Mouse (Mus musculus) CH12.LX (cell line): ENCODE results near the gene Cdca7.

Experiments used
- CTCF ChIP-seq, 2 experiments: IDR thresholded peaks in 1 of 2; conservative IDR thresholded peaks in 1 of 2; 2 replicates each; pipeline ENCODE4 v1.5.1; 2011 to 2012; ENCODE audit warnings: low read depth in 2 of 2, low read length in 2 of 2, improper control_type of control experiment in 1 of 2, inconsistent platforms in 1 of 2, mild to moderate bottlenecking in 1 of 2, moderate library complexity in 1 of 2
- EP300 ChIP-seq: IDR thresholded peaks from 2 replicates; pipeline ENCODE4 v1.6.1; 2011; ENCODE audit warnings: low read length, improper control_type of control experiment
- ETS1 ChIP-seq: conservative IDR thresholded peaks from 2 replicates; pipeline ENCODE4 v1.6.1; 2012; ENCODE audit warnings: low read depth, mild to moderate bottlenecking, inconsistent platforms, low read length, improper control_type of control experiment, moderate library complexity
- KAT2A ChIP-seq: IDR thresholded peaks from 2 replicates; pipeline ENCODE4 v1.6.1; 2012; ENCODE audit warnings: low read length, improper control_type of control experiment, inconsistent platforms; ENCODE audit not compliant: insufficient replicate concordance
- MXI1 ChIP-seq: IDR thresholded peaks from 2 replicates; pipeline ENCODE4 v1.6.1; 2011; ENCODE audit warnings: mild to moderate bottlenecking, low read depth, low read length, improper control_type of control experiment
- MYC ChIP-seq: IDR thresholded peaks from 2 replicates; pipeline ENCODE4 v1.6.1; 2011; ENCODE audit warnings: low read depth, mild to moderate bottlenecking, improper control_type of control experiment, low read length
- POLR2A ChIP-seq: IDR thresholded peaks from 2 replicates; pipeline ENCODE4 v1.6.1; 2011; ENCODE audit warnings: low read depth, mild to moderate bottlenecking, improper control_type of control experiment, low read length

- TF ChIP-seq EP300, result no peak
- no peak for TF ChIP-seq POLR2A
- TF ChIP-seq ETS1, result no peak
- no peak for TF ChIP-seq CTCF (conservative IDR thresholded peaks at IDR 0.05 in 1 of 2, IDR thresholded peaks at IDR 0.05 in 1 of 2; ENCODE audit: low read depth in 2 of 2, low read length in 2 of 2)
- TF ChIP-seq KAT2A, result no peak
- no peak for TF ChIP-seq MXI1
- TF ChIP-seq MYC, result no peak
Measured at GRCm38 (mm10) chr2:72478921-72479320, 3.0 kb downstream of the Cdca7 start.
